Mouse (Mus musculus) left cerebral cortex, adult 9 months (tissue): Measurements from ENCODE around the gene Gapdh.

ENCODE experiments used
- DNase-seq, 2 experiments: peaks; one replicate each; pipeline ENCODE4 v3.0.0; 2022; ENCODE audit warnings: low spot score in 2 of 2

The Gapdh gene

GRCm38 (mm10) chr6:125166051-125166751 lies at the start of gene Gapdh:
Gene Gapdh (minus strand): TSS chr6:125166467.
- DNase-seq: peak in 1 of 2 experiments; percentile 61

GRCm38 (mm10) chr6:125215148-125215954 lies 49.1 kb upstream of the Gapdh start, which contains the start of gene Vamp1:
Gene Vamp1 (plus strand): TSS chr6:125215551.
- peak; percentile 97 for DNase-seq

GRCm38 (mm10) chr6:125213715-125214114 lies 47.4 kb upstream of the Gapdh start:
- no peak for DNase-seq

- DNase-seq: no peak
These were observed 46.9 kb upstream of the Gapdh start for GRCm38 (mm10) chr6:125213129-125213528.

GRCm38 (mm10) chr6:125212621-125213020 lies 46.4 kb upstream of the Gapdh start:
- DNase-seq: no peak

- DNase-seq: no peak
These were observed 44.2 kb upstream of the Gapdh start for GRCm38 (mm10) chr6:125210436-125210835.

GRCm38 (mm10) chr6:125197166-125197565 lies 30.9 kb upstream of the Gapdh start:
- no peak for DNase-seq

- no peak for DNase-seq
These were observed 30.0 kb upstream of the Gapdh start for GRCm38 (mm10) chr6:125196301-125196700.

- DNase-seq: no peak
These were observed 29.3 kb upstream of the Gapdh start for GRCm38 (mm10) chr6:125195541-125196075.

- no peak for DNase-seq
These were observed 27.1 kb upstream of the Gapdh start for GRCm38 (mm10) chr6:125193390-125193789.

GRCm38 (mm10) chr6:125192841-125193240 lies 26.6 kb upstream of the Gapdh start:
- no peak for DNase-seq

GRCm38 (mm10) chr6:125192016-125192714 lies 25.9 kb upstream of the Gapdh start:
- peak; percentile 83 to 93 for DNase-seq

- peak; percentile 91 to 97 for DNase-seq
These were observed 25.2 kb upstream of the Gapdh start, which contains the start of the genes Ncapd2 and Mrpl51 for GRCm38 (mm10) chr6:125191332-125192015. Gene Ncapd2 (minus strand): TSS chr6:125191701. Gene Mrpl51 (plus strand): TSS chr6:125191801.

- DNase-seq: no peak
These were observed 24.5 kb upstream of the Gapdh start for GRCm38 (mm10) chr6:125190816-125191215.

GRCm38 (mm10) chr6:125186203-125186602 lies 19.9 kb upstream of the Gapdh start:
- no peak for DNase-seq

- no peak for DNase-seq
These were observed 15.9 kb upstream of the Gapdh start for GRCm38 (mm10) chr6:125182133-125182532.

- DNase-seq: no peak
These were observed 13.3 kb upstream of the Gapdh start for GRCm38 (mm10) chr6:125179601-125180000.

GRCm38 (mm10) chr6:125175469-125175868 lies 9.2 kb upstream of the Gapdh start:
- DNase-seq: no peak

- DNase-seq: no peak
These were observed 7.0 kb upstream of the Gapdh start for GRCm38 (mm10) chr6:125173256-125173655.

- no peak for DNase-seq
These were observed 6.2 kb upstream of the Gapdh start for GRCm38 (mm10) chr6:125172474-125172873.

GRCm38 (mm10) chr6:125170194-125170593 lies 3.9 kb upstream of the Gapdh start:
- DNase-seq: no peak
